Mouse (Mus musculus): ENCODE measurements at regions not wholly inside any gene's neighbourhood (a gene's known extent, or its start where the extent isn't known, plus 50 kb on each side); places are given as distances from the start of the nearest gene placed in this dataset.

- DNase-seq (ENCODE audit: low spot score), result no peak
Observed at GRCm38 (mm10) chr6:121560852-121561251, 74.3 kb upstream of the A2m start.

- DNase-seq (ENCODE audit: low spot score), result no peak
Observed at GRCm38 (mm10) chr6:121560393-121560793, 74.8 kb upstream of the A2m start.

GRCm38 (mm10) chr6:121556481-121556880, 78.7 kb upstream of the A2m start:
- DNase-seq (ENCODE audit: low spot score), result no peak

GRCm38 (mm10) chr6:121553501-121554132, 80.1 kb upstream of the Iqsec3 start:
- no peak for DNase-seq (ENCODE audit: low spot score)

GRCm38 (mm10) chr6:121533521-121533920, 60.0 kb upstream of the Iqsec3 start:
- DNase-seq (ENCODE audit: low spot score), result no peak

GRCm38 (mm10) chr6:121532926-121533325, 59.4 kb upstream of the Iqsec3 start:
- DNase-seq (ENCODE audit: low spot score), result peak; percentile 45

GRCm38 (mm10) chr6:121531825-121532389, 58.4 kb upstream of the Iqsec3 start:
- no peak for DNase-seq (ENCODE audit: low spot score)

- no peak for DNase-seq (ENCODE audit: low spot score)
Observed at GRCm38 (mm10) chr6:121527281-121527680, 53.8 kb upstream of the Iqsec3 start.

GRCm38 (mm10) chr6:121526121-121526520, 52.6 kb upstream of the Iqsec3 start:
- no peak for DNase-seq (ENCODE audit: low spot score)

- no peak for DNase-seq (ENCODE audit: low spot score)
Observed at GRCm38 (mm10) chr6:121524613-121524970, 51.1 kb upstream of the Iqsec3 start.

GRCm38 (mm10) chr6:121523882-121524612, 50.6 kb upstream of the Iqsec3 start:
- DNase-seq (ENCODE audit: low spot score), result no peak

Measured in ovary, postnatal 10 days (tissue).